Mouse (Mus musculus) B cell, adult 2 months (primary cell): ENCODE measurements around the gene Fbxw8.

Source experiments
- DNase-seq, 2 experiments: peaks; one replicate each; pipeline ENCODE4 v3.0.0; 2022

Gene Fbxw8

GRCm38 (mm10) chr5:118105536-118105935, 49.7 kb downstream of the Fbxw8 start:
- no peak for DNase-seq

- DNase-seq = no peak
These were observed 55.3 kb downstream of the Fbxw8 start for GRCm38 (mm10) chr5:118099870-118100478.

- DNase-seq = no peak
These were observed 56.0 kb downstream of the Fbxw8 start for GRCm38 (mm10) chr5:118099069-118099869.

- DNase-seq = no peak
These were observed 58.9 kb downstream of the Fbxw8 start for GRCm38 (mm10) chr5:118096317-118096716.

- no peak for DNase-seq
These were observed 59.4 kb downstream of the Fbxw8 start for GRCm38 (mm10) chr5:118095849-118096248.

GRCm38 (mm10) chr5:118095433-118095832, 59.8 kb downstream of the Fbxw8 start:
- no peak for DNase-seq

- DNase-seq = no peak
These were observed 61.8 kb downstream of the Fbxw8 start for GRCm38 (mm10) chr5:118093321-118094035.

- peak; percentile 49 to 53 for DNase-seq
These were observed 64.4 kb downstream of the Fbxw8 start for GRCm38 (mm10) chr5:118090837-118091236.

GRCm38 (mm10) chr5:118090101-118090500, 65.2 kb downstream of the Fbxw8 start:
- no peak for DNase-seq

- no peak for DNase-seq
These were observed 66.2 kb downstream of the Fbxw8 start for GRCm38 (mm10) chr5:118089102-118089501.

GRCm38 (mm10) chr5:118086956-118087355, 68.3 kb downstream of the Fbxw8 start:
- no peak for DNase-seq

- peak; percentile 33 to 46 for DNase-seq
These were observed 70.0 kb downstream of the Fbxw8 start for GRCm38 (mm10) chr5:118085313-118085712.

- DNase-seq = no peak
These were observed 71.0 kb downstream of the Fbxw8 start for GRCm38 (mm10) chr5:118084171-118084727.

- DNase-seq = no peak
These were observed 72.1 kb downstream of the Fbxw8 start for GRCm38 (mm10) chr5:118083060-118083638.

GRCm38 (mm10) chr5:118081996-118082395, 73.3 kb downstream of the Fbxw8 start:
- peak; percentile 12 to 15 for DNase-seq

GRCm38 (mm10) chr5:118081374-118081949, 73.8 kb downstream of the Fbxw8 start:
- DNase-seq = no peak

GRCm38 (mm10) chr5:118079839-118080250, 75.4 kb downstream of the Fbxw8 start:
- no peak for DNase-seq

- no peak for DNase-seq
These were observed 75.9 kb downstream of the Fbxw8 start for GRCm38 (mm10) chr5:118079354-118079753.

- no peak for DNase-seq
These were observed 76.7 kb downstream of the Fbxw8 start for GRCm38 (mm10) chr5:118078550-118078949.

- no peak for DNase-seq
These were observed 78.3 kb downstream of the Fbxw8 start for GRCm38 (mm10) chr5:118076721-118077592.

- DNase-seq = no peak
These were observed 82.0 kb downstream of the Fbxw8 start for GRCm38 (mm10) chr5:118073213-118073773.
